Mouse (Mus musculus) layer of hippocampus, postnatal 10 days (tissue): Measurements from ENCODE around the gene Phactr1. TPM values are rescaled to one million over a fixed set of nuclear protein-coding genes. Genes with fewer than 3 reads are reported as not detected.

Experiments
- DNase-seq, 2 experiments: peaks; one replicate each; pipeline ENCODE4 v3.0.0; 2021; ENCODE audit warnings: low spot score in 2 of 2
- long read RNA-seq: library from polyadenylated mRNA; stranded (forward); transcript quantifications from one replicate; pipeline ENCODE4 v2.0.0, GENCODE M21; 2023
- total RNA-seq, 2 experiments: library from RNA; stranded (reverse); gene quantifications; 2 replicates each; pipeline ENCODE4 v1.2.3; 2021

Gene Phactr1
- total RNA-seq: 100 to 1,000 TPM; 222 to 228 TPM
- long read RNA-seq, partial matches to known transcripts: 27 of 91 reads
- long read RNA-seq, other reads (novel, unspliced or antisense): 60 of 91 reads

GRCm38 (mm10) chr13:42680391-42680994 is at the start of gene Phactr1:
Gene Phactr1 (plus strand): TSS chr13:42680623.
- DNase-seq: peak in 1 of 2 experiments; percentile 37

DNA sequence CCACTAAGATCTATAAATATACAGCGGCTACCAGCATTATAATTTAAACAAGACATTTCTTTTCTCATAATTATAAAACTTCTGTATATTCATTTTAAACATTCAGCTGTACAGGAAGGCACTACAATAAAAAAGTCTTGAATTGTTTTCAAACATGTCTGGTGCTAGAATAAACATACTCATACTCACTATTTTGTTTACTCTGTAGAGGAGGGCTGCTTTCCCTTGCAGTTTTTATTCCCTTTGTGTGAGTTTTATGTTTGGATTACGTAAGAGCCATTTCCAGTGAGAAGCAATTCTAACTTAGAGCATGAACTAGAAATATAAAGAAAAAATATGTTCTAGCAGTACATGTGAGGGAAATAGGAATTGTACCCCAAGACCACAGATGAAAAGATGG is 45.5 kb upstream of the Phactr1 start:
- DNase-seq: no peak

- no peak for DNase-seq
These were observed 30.2 kb upstream of the Phactr1 start for GRCm38 (mm10) chr13:42650228-42650627.

- no peak for DNase-seq
These were observed 23.6 kb upstream of the Phactr1 start for GRCm38 (mm10) chr13:42656643-42657315.

DNA sequence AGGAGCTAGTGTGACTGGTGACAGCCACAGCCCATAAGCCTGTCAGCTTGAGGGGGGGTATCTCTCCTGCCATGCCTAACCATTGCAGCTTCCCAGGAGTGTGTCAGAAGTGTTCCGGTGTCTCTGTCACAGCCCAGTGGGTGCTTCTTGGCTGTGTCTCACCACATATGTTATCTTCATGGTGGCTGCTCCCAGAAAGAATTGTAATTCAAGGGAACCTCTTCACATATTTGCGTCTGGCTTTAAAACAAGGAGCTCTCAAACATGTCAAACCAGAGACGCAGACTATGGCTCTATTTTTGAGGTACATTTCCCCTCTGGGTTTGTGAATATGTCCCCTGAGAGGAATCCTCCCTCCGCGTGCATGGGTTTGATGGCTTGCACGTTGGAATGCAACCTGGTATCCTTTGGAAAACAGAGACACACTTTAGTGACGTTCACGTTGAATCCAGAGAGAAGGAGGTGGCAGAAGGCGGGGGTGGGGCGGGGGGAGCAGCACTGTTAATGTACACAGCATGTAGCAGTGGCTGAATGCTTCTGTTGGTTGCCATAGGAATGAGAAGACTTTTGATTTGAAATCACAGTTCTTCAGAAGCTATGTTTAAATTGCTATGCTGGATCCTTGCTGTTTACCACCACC is 8.7 kb upstream of the Phactr1 start:
- no peak for DNase-seq

- DNase-seq: no peak
These were observed 876 bp downstream of the Phactr1 start for GRCm38 (mm10) chr13:42681299-42681698.

- DNase-seq: no peak
These were observed 3.8 kb downstream of the Phactr1 start for GRCm38 (mm10) chr13:42684181-42684580.

GRCm38 (mm10) chr13:42692233-42692632 is 11.8 kb downstream of the Phactr1 start:
- DNase-seq: no peak

GRCm38 (mm10) chr13:42696641-42697040 is 16.2 kb downstream of the Phactr1 start:
- DNase-seq: no peak

- peak; percentile 14 to 23 for DNase-seq
These were observed 28.7 kb downstream of the Phactr1 start for GRCm38 (mm10) chr13:42709148-42709547.

- peak; percentile 51 to 60 for DNase-seq
These were observed 29.3 kb downstream of the Phactr1 start for GRCm38 (mm10) chr13:42709611-42710331.

DNA sequence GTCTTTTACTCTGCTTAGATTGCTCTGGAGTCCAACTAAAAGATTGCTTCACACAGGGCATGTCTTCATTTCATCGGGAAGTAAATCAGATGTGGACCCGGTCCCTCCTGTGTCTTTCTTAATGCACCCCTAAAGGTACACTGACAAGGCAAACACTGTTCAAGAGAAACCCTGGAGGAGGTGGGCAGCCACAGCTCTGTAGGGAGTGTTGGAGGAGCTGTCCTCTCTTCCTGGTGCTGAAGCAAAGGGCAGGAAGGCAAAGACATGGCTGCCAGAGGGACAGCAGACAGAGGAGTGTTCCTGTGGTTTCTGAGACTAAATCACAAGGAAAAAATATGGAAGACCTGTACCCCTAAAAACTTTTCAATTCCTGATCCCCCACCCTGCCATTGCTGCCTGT is 31.1 kb downstream of the Phactr1 start:
- peak; percentile 30 to 45 for DNase-seq

DNA sequence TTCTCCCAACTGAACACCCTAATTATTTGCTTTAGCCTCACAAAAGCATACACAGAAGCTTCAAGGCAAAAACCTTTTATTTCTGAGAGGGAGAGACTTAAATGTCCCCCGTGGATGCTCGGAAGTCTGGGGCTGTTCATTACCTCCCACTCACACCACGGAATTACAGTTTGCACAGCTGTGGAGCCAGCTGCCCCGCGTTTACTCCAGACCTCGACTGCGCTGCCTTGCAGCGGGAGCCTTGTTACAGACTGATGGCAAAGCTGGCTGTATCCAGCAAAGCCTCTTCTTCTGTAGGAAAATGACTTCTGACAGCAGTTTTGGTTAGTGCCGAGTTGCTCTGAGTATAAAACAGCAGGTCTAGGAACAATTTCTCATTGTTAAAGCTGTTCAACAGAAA is 39.0 kb downstream of the Phactr1 start:
- DNase-seq: peak; percentile 17 to 31

GRCm38 (mm10) chr13:42720135-42720534 is 39.7 kb downstream of the Phactr1 start:
- no peak for DNase-seq

DNA sequence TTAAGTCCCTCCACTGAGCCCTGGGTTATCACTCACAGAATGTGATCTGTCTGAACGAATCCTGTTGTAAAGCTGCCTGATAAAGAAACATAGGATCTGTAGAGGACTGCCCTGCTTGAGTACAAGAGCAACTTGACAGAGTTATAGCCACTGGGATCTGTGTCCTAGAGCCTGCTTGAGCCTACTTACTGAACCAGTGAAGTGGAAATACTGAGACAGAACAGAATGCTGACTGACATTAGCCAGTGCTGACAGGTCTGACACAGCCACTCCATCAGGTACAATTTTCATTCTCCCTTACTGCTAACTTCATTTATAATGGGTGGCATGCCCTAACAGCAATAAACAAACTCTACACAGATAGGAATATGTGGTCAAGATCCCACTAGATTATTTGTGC is 40.2 kb downstream of the Phactr1 start:
- DNase-seq: no peak

DNA sequence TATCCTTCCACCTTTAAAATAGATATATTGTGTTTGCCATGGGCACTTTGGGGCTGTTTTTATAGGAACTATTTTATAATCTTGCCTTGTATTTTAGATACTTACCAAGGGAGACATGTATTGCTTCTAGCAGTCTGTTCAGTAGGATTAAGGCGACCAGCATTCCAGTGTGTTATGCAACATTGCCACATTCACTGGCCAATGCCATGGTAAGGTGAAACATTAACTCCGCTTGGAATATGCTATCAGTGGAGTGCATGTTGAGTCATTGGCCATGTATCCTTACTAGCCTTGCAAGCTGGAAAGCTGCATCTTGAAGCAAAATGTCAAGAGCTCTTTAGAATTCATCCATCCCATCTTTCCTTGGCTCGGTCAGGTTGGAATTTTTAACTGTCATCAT is 43.6 kb downstream of the Phactr1 start:
- no peak for DNase-seq

DNA sequence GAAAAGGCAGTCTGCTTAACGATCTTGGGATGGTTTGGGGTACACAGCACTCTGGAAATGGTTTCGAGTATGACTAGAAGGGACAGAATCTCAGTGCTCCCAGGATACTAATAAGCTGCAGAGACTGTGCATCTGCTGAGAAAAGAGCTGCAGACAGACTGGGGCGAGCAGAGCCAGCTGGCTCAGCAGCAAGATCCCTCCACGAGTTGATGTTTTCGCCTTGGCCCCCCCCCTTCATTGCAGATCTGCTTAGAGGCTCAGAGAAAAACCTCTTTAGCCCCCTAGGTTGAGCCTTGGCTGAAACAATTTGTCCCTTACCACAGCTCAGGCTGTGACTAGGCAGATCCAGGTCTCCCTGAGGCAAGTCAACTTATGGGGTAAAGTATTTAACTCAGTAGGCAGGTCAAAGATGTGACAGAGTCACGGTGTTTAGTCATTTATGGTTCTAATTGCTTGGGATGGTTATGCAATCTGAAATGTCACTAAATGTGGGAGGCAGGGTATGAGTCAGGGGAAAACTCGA is 45.3 kb downstream of the Phactr1 start:
- DNase-seq: peak in 1 of 2 experiments; percentile 26

DNA sequence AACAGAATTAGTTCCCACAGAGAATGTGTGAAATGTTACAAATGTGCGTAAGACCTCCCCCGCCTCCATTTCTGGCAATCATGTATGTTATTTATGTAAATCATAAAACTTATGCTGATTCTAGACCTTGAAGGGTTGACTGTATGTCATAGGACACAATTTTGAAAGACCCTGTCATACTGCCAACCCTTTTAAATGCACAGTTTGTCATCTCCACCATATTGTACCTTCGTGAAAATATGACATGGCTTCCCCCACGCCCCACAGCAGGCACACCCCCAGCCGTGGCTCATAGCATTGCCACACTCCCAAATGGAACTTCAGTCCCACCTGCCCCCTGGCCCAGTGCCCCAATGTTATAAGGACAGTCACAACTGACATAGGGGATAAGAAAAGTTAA is 57.1 kb downstream of the Phactr1 start:
- no peak for DNase-seq

- no peak for DNase-seq
These were observed 57.7 kb downstream of the Phactr1 start for GRCm38 (mm10) chr13:42738152-42738551.

- DNase-seq: no peak
These were observed 61.8 kb downstream of the Phactr1 start for GRCm38 (mm10) chr13:42742226-42742625.

DNA sequence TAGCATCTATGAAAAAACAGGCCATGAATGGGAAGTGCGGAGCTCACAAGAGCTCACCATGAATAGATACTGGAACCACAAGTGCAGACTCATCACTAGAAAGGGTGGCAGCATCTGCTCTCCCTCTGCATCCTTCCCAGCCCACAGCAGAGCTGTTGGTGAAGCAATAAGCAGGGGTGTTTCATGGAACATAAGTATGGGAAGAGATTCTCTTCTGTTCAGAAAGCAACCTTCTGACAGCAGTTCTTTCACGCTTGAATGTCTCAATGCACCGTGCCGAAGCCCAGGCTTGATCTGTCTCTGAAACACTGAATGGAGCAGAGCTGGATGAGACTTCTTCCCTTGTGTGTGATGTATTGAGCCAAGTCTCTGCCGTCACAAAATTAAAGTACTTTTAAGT is 64.0 kb downstream of the Phactr1 start:
- peak in 1 of 2 experiments; percentile 23 for DNase-seq
